Mouse (Mus musculus): ENCODE measurements around the gene Gorab. TPM values are rescaled to one million over a fixed set of nuclear protein-coding genes. Genes with fewer than 3 reads are reported as not detected.

The Gorab gene
- total and polyA plus RNA-seq, 2 experiments from 2014 or later: 5.1 to 5.8 TPM

GRCm38 (mm10) chr1:163374455-163374854 lies 29.0 kb downstream of the Gorab start:
- Histone ChIP-seq H3K4me3 (ENCODE audit: low read depth, low read length) (no peak overlapping the region), H3K9me3 (replicated peaks; ENCODE audit: control insufficient read depth, low read length) (no peaks in the 10 kb centered on the region), H3K36me3 (replicated peaks; ENCODE audit: control insufficient read depth, insufficient read depth, low read length) (no peaks in the 10 kb centered on the region), H3K27me3 (ENCODE audit: control insufficient read depth, insufficient read depth, low read length) (no peaks in the 10 kb centered on the region), H3K4me1 (ENCODE audit: control insufficient read depth, insufficient read depth) (0 out of 2 replicates have a peak, but pooled peaks cover 5% of the 10 kb centered on the region), H3K27ac (ENCODE audit: low read depth) (no peak overlapping the region), H3K4me2 (ENCODE audit: low read depth, low read length) (no peak overlapping the region), H3K9ac (replicated peaks; ENCODE audit: low read depth, low read length) (no peak overlapping the region)
- 73% methylated on average over 5 of the region's 5 CpGs for WGBS
- ATAC-seq (ENCODE audit: insufficient read depth, low read depth): no peak
- no peak for DNase-seq (ENCODE audit: low spot score)
- TF ChIP-seq CTCF (IDR thresholded peaks at IDR 0.05; ENCODE audit: low read depth): no peak
- TF ChIP-seq EP300 (IDR thresholded peaks at IDR 0.05; ENCODE audit: low read depth): no peak

- Histone ChIP-seq H3K9me3 (replicated peaks; ENCODE audit: control insufficient read depth, low read length) (no peaks in the 10 kb centered on the region), H3K27me3 (ENCODE audit: control insufficient read depth, insufficient read depth, low read length) (no peaks in the 10 kb centered on the region), H3K4me1 (ENCODE audit: control insufficient read depth, insufficient read depth) (no peaks in the 10 kb centered on the region), H3K27ac (ENCODE audit: low read depth) (peak overlapping the region; percentile 77), H3K4me2 (ENCODE audit: low read depth, low read length) (no peak overlapping the region), H3K36me3 (replicated peaks; ENCODE audit: control insufficient read depth, insufficient read depth, low read length) (no peaks in the 10 kb centered on the region), H3K4me3 (ENCODE audit: low read depth, low read length) (no peak overlapping the region), H3K9ac (replicated peaks; ENCODE audit: low read depth, low read length) (no peak overlapping the region)
- DNase-seq (ENCODE audit: low spot score): peak; percentile 26
- WGBS: 68% methylated on average over 8 of the region's 8 CpGs
- TF ChIP-seq CTCF (IDR thresholded peaks at IDR 0.05; ENCODE audit: low read depth): no peak
- TF ChIP-seq EP300 (IDR thresholded peaks at IDR 0.05; ENCODE audit: low read depth): no peak
- ATAC-seq (ENCODE audit: insufficient read depth, low read depth): no peak
Measured at GRCm38 (mm10) chr1:163362202-163362601, 41.3 kb downstream of the Gorab start.

GRCm38 (mm10) chr1:163361376-163361775 lies 42.1 kb downstream of the Gorab start:
- no peaks in the 10 kb centered on the region for H3K27me3 ChIP-seq (ENCODE audit: control insufficient read depth, insufficient read depth, low read length)
- H3K36me3 ChIP-seq (replicated peaks; ENCODE audit: control insufficient read depth, insufficient read depth, low read length): no peaks in the 10 kb centered on the region
- H3K4me2 ChIP-seq (ENCODE audit: low read depth, low read length): no peak overlapping the region
- H3K27ac ChIP-seq (ENCODE audit: low read depth): peak overlapping the region; percentile 77; the same call in 1 of the 2 replicates
- no peak overlapping the region for H3K4me3 ChIP-seq (ENCODE audit: low read depth, low read length)
- ATAC-seq (ENCODE audit: insufficient read depth, low read depth) (peak; percentile 47; the same call in 1 of the 2 replicates), DNase-seq (ENCODE audit: low spot score) (peak; percentile 32)
- WGBS: 48% methylated on average over 5 of the region's 5 CpGs
- no peaks in the 10 kb centered on the region for H3K9me3 ChIP-seq (replicated peaks; ENCODE audit: control insufficient read depth, low read length)
- H3K4me1 ChIP-seq (ENCODE audit: control insufficient read depth, insufficient read depth): no peaks in the 10 kb centered on the region
- H3K9ac ChIP-seq (replicated peaks; ENCODE audit: low read depth, low read length): no peak overlapping the region
- TF ChIP-seq CTCF (IDR thresholded peaks at IDR 0.05; ENCODE audit: low read depth) (no peak), EP300 (IDR thresholded peaks at IDR 0.05; ENCODE audit: low read depth) (no peak)

GRCm38 (mm10) chr1:163360796-163361195 lies 42.7 kb downstream of the Gorab start:
- no peaks in the 10 kb centered on the region for H3K4me1 ChIP-seq (ENCODE audit: control insufficient read depth, insufficient read depth)
- TF ChIP-seq CTCF (IDR thresholded peaks at IDR 0.05; ENCODE audit: low read depth) (no peak), EP300 (IDR thresholded peaks at IDR 0.05; ENCODE audit: low read depth) (no peak)
- no peaks in the 10 kb centered on the region for H3K9me3 ChIP-seq (replicated peaks; ENCODE audit: control insufficient read depth, low read length)
- H3K36me3 ChIP-seq (replicated peaks; ENCODE audit: control insufficient read depth, insufficient read depth, low read length): no peaks in the 10 kb centered on the region
- no peaks in the 10 kb centered on the region for H3K27me3 ChIP-seq (ENCODE audit: control insufficient read depth, insufficient read depth, low read length)
- H3K27ac ChIP-seq (ENCODE audit: low read depth): peak overlapping the region; percentile 38; the same call in 1 of the 2 replicates
- no peak overlapping the region for H3K4me3 ChIP-seq (ENCODE audit: low read depth, low read length)
- WGBS: 22% methylated on average over 6 of the region's 6 CpGs
- no peak overlapping the region for H3K9ac ChIP-seq (replicated peaks; ENCODE audit: low read depth, low read length)
- H3K4me2 ChIP-seq (ENCODE audit: low read depth, low read length): peak overlapping the region; percentile 12; the same call in 1 of the 2 replicates
- DNase-seq (ENCODE audit: low spot score) (no peak), ATAC-seq (ENCODE audit: insufficient read depth, low read depth) (no peak)

DNA sequence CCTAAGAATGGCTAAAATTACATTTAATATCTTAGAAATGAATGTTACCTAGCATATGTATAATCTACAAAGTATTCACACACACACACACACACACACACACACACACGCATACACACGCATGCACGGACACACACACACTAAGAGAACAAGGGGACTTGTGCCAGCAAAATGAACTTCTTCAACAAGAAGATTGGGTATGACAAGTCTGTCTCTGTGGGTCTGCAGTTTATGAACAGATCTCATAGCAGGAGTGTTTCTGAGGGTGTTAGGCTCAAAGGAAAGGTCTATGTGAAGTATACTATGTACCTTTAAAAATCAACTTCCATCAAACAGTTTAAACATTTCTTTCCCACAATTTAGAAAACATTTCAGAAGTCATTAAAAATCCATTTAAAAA lies 43.9 kb downstream of the Gorab start:
- no peak overlapping the region for H3K4me3 ChIP-seq (ENCODE audit: low read depth, low read length)
- no peaks in the 10 kb centered on the region for H3K4me1 ChIP-seq (ENCODE audit: control insufficient read depth, insufficient read depth)
- ATAC-seq (ENCODE audit: insufficient read depth, low read depth) (no peak), DNase-seq (ENCODE audit: low spot score) (no peak)
- no peak for TF ChIP-seq EP300 (IDR thresholded peaks at IDR 0.05; ENCODE audit: low read depth)
- no peak for TF ChIP-seq CTCF (IDR thresholded peaks at IDR 0.05; ENCODE audit: low read depth)
- H3K9me3 ChIP-seq (replicated peaks; ENCODE audit: control insufficient read depth, low read length): no peaks in the 10 kb centered on the region
- 87% methylated on average over 3 of the region's 3 CpGs for WGBS
- no peak overlapping the region for H3K9ac ChIP-seq (replicated peaks; ENCODE audit: low read depth, low read length)
- no peak overlapping the region for H3K4me2 ChIP-seq (ENCODE audit: low read depth, low read length)
- H3K27me3 ChIP-seq (ENCODE audit: control insufficient read depth, insufficient read depth, low read length): no peaks in the 10 kb centered on the region
- no peak overlapping the region for H3K27ac ChIP-seq (ENCODE audit: low read depth)
- no peaks in the 10 kb centered on the region for H3K36me3 ChIP-seq (replicated peaks; ENCODE audit: control insufficient read depth, insufficient read depth, low read length)

DNA sequence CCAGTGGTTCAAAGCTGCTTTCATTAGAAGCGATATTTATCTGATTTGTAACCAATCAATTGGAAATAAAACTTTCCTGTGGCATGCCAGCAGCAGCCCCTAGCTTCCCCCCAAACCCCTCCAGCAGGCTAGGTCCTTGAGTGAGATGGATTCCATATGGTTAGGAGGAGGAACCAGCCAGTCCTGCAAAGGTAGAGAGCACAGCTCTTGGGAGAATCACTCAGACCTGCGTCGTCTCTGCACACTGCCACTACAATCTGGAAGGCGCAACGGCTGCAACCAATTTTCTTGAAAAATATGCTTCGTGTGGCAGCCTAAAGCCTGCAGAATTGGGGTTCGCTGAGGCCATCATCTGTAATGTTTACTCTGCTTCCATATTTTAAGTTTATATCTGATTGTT lies 45.3 kb downstream of the Gorab start:
- WGBS: 67% methylated on average over 7 of the region's 7 CpGs
- no peaks in the 10 kb centered on the region for H3K36me3 ChIP-seq (replicated peaks; ENCODE audit: control insufficient read depth, insufficient read depth, low read length)
- TF ChIP-seq CTCF (IDR thresholded peaks at IDR 0.05; ENCODE audit: low read depth) (no peak), EP300 (IDR thresholded peaks at IDR 0.05; ENCODE audit: low read depth) (no peak)
- H3K27me3 ChIP-seq (ENCODE audit: control insufficient read depth, insufficient read depth, low read length): no peaks in the 10 kb centered on the region
- no peak overlapping the region for H3K27ac ChIP-seq (ENCODE audit: low read depth)
- DNase-seq (ENCODE audit: low spot score) (no peak), ATAC-seq (ENCODE audit: insufficient read depth, low read depth) (no peak)
- H3K4me2 ChIP-seq (ENCODE audit: low read depth, low read length): no peak overlapping the region
- H3K9ac ChIP-seq (replicated peaks; ENCODE audit: low read depth, low read length): no peak overlapping the region
- no peaks in the 10 kb centered on the region for H3K9me3 ChIP-seq (replicated peaks; ENCODE audit: control insufficient read depth, low read length)
- H3K4me3 ChIP-seq (ENCODE audit: low read depth, low read length): no peak overlapping the region
- H3K4me1 ChIP-seq (ENCODE audit: control insufficient read depth, insufficient read depth): no peaks in the 10 kb centered on the region

All from heart, postnatal 0 days (tissue).